Mouse (Mus musculus): ENCODE data around the gene Cav1. TPM values are rescaled to one million over a fixed set of nuclear protein-coding genes. Genes with fewer than 3 reads are reported as not detected.

Gene Cav1
- total RNA-seq, 2 experiments from 2014 or later: not detected

DNA sequence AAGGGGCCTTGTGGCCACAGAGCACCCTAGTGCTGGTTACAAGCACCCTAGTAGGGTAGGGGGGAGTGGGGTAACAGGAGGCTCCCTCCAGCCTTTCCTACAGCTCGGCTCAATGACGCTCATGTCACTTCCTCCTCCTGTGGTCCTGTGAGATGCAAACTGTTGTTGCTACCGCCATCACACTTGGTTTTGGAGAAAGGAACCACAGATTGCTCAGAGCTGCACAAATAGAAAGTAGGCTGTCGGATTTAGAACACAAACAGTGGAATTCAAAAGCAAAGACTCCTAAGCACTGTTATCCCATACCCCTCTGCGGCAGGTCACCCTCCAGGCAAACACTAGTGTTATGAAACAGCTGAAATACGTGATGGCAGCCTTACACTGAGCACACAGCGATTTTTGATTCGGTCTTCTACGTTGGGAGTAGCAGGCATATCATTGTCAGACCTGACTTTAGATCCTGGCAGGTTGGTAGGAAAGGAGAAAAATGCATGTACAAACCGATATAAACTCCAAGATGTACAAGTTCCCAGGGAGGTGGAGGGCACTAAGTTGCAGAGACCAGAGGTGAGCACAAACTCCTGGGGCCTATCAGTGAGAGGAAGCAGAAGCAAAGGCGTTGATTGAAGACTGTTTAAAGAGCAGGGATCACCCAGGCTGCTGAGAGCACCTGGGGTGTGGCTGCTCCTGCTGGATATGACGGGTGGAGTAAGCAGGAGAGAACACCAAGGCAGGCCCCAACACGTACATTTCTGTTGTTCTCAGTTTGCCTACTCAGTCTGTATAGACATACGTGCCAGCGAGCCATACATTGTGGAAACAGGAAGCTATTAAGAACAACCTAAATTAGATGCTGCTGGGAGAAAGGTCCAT, 10.4 kb downstream of the Cav1 start:
- no peak for ATAC-seq (replicated peaks; ENCODE audit: low FRiP score, poor library complexity, severe bottlenecking)

DNA sequence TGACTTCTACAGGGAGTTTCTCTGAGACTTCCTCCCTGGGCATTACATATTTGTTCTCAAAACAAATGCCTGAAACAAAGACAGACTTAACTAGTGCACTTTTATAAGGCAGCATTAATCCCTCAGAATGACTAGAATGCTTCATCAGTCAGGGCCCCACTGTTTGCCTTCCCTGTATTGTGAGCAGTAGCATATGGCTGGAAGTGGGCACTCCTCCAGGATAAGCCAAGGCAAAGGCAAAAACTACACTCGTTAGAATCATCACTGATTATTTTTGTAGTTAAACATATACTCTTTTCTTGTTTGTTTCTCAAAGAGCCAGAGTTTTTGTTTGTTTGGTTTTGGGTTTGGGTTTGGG, 11.0 kb downstream of the Cav1 start:
- ATAC-seq (replicated peaks; ENCODE audit: low FRiP score, poor library complexity, severe bottlenecking): no peak

DNA sequence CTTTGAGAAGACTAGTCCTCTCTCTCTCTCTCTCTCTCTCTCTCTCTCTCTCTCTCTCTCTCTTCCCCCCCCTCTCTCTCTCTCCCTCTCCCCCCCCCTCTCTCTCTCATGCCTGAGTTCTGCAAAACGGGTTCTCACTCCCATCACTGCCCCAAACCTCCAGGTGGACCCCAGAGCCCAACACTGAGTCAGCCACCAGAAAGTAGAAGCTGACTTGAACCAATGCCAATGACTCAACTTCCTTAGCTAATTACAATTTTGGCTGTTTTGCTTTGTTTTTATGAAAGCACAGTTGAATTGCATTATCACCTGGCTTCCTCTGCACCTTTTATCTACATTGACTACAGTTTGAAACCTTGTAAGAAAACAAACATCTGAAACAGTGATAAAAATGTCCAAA, 11.8 kb downstream of the Cav1 start:
- ATAC-seq (replicated peaks; ENCODE audit: low FRiP score, poor library complexity, severe bottlenecking): no peak

DNA sequence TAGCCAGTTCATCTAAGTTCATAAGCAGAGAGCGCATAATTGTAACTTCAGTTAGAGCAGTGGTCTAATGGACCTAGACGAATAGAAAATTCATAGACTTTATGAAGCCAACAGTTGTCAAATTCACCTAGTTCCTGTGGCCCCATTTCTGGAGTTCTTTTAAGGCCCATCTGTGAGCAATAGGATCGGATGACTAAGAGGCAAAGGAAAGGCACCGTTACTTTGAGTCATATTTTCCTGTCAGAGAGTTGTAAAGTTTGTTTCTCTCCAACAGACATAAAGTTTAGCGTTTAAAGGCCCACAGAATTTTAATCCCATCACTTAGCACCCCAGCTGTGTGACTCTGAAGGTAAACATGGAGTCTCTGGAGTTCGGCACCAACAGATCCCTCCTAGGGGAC, 15.8 kb downstream of the Cav1 start:
- ATAC-seq (replicated peaks; ENCODE audit: low FRiP score, poor library complexity, severe bottlenecking): no peak

DNA sequence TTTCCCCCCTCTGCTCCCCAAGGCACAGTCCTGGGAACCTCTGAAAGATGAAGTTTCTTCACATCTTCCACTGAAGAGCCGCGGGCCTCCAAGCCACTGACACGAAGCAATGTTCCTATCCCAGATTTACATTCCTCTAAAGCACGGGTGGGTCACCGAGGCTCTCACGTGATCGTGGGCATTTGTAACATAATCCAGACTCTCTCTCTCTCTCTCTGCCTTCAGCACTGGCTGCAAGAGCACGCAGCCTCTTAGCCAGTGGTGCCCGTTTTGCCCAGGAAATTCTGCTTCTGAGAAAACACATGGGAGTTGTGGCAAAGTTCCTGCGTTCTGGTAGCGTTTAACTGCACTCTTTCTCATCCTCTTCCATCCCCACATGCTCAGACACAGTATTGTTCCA, 21.1 kb downstream of the Cav1 start:
- ATAC-seq (replicated peaks; ENCODE audit: low FRiP score, poor library complexity, severe bottlenecking): no peak

DNA sequence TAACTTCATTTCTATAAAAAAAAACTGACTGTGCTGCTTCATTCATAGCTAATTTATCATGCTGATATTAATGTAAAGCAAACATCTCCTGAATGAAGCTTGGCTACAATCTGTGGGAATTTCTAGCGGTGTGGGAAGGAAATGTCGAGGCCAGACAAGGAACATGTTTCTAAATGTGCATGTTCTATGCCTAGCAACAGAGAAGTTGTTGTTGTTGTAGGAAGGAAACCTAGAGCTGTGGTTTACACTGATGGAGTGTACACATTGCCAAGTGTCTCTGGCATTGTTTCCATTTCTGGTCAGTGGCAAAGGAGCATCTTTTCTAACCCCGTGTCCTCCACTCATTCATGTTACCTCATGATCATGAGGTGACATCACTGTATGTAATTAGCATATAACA, 23.7 kb downstream of the Cav1 start:
- no peak for ATAC-seq (replicated peaks; ENCODE audit: low FRiP score, poor library complexity, severe bottlenecking)

DNA sequence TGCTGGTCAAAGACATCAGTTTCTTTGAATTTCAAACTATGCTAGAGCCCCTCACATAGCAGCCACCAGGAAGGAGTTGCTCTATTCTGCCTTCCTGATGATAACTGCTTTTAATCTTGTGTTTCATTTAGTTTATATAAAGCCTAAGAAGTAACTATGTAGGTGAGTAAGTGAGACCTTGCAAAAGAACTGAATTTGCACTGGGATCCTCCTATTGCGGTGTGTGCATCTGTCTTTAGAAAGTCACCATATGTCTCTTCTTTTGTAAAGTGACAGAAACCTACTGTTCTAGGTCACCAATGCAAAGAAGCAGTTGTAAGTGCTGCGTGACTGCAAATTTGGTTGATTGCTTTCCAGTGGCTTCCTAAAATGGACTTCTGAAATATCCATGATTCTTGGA, 31.6 kb downstream of the Cav1 start:
- no peak for ATAC-seq (replicated peaks; ENCODE audit: low FRiP score, poor library complexity, severe bottlenecking)

DNA sequence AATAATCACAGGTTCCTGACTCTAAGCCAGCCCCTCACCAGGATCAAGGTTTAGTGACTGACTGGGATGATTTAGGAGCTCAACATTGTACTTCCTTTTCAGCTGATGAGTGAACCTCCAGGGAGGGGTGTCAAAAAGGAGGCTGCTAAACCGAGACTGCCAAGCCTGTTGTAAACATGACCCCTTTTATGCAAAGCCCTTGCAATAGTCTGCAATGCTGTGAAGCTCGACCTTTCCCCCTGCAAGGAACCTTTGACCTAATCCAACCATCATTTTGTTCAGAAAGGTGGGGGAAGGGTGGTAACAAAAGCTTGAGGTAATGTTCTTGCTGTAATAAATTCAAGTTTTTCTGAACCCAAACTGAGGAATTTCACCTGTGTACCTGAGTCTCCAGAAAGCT, 34.3 kb downstream of the Cav1 start:
- no peak for ATAC-seq (replicated peaks; ENCODE audit: low FRiP score, poor library complexity, severe bottlenecking)

DNA sequence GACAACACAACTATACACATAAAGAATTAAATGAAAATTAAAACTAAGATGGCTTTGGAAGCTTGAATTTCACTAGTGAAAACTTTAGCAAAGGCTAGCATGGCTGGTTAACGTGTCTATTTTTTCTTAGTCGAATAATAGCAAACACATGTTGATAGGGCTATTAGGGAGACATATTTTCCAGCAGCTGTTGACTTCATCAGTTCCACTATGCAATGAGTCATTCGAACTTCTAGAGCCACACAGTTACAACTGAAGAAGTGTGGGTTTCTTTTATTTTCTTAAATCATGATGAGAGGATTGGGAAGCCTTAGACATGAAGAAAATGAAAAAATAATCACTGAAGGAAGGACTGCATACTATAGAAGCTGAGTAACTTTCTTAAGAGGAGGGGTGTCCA, 41.9 kb downstream of the Cav1 start:
- no peak for ATAC-seq (replicated peaks; ENCODE audit: low FRiP score, poor library complexity, severe bottlenecking)

DNA sequence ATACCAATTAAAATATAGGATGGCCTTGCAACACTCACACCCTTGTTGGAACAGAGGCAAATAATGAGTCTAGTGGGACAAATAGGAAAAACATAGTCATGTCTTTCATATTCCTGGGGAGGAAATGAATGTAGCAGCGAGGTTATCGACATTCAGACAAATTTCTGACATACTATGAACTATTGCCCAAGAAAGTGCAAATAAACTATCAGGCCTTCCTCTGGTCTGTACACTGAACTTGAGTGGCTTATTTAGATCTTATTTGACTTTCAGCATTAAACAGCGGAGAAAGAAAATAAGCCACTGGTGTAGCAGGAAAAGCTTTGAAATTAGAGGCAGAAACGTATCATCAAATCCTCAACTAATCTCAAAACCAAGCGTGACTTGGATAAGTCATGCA, 44.7 kb downstream of the Cav1 start:
- ATAC-seq (replicated peaks; ENCODE audit: low FRiP score, poor library complexity, severe bottlenecking): no peak

DNA sequence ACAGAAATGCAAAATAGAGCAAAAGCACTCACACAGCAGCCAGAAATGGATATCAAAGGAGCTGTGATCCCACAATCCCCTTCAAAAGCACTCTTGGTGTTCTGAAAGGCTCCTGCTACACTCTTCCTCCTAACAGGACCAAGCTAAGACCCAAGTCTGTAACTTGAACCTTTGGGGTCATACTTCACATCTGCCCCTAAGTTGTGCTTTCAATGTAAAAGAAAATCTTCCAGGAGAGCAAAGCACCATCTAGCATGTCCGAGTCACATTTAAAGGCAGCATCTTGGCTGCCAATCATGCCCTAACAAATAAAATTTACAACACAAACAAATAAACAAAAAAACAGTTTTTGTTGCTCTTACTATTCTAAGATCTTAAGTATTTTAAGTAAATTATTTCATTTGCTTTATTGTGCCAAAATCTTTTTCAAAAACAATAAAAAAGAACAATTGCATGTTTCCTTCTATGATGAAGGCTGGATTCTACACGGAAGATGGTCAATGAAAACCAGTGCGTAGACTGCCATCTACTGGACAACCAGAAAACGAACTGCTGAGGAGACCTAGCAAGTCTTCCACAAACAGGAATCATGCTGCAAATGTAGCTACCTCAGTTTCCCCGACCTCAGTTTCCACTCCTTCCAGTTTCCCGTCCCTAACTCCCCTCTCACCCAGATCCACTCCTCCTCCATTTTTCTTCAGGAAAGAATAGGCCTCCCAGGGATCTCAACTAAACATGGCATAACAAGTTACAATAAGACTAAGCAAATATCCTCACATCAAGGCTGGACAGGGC, 53.0 kb downstream of the Cav1 start:
- ATAC-seq (replicated peaks; ENCODE audit: low FRiP score, poor library complexity, severe bottlenecking): no peak

DNA sequence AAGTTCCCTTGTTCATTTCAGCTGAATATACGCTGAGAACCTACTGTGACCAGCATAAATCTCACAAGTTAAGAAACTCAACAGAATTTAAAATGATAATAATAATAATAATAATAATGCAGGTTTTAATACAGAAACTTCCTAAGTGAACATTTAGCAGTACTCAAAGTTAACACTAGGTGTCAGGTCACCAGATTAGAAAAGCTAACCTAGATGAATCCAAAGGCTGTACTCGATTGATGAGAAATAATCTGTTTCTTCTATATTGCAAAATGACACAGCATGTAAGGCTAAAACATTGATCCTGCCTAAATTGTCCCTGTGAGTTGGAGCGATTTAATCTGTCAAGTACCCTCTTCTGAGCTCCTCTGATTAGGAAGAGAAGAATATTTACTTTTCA, 56.6 kb downstream of the Cav1 start:
- ATAC-seq (replicated peaks; ENCODE audit: low FRiP score, poor library complexity, severe bottlenecking): no peak

DNA sequence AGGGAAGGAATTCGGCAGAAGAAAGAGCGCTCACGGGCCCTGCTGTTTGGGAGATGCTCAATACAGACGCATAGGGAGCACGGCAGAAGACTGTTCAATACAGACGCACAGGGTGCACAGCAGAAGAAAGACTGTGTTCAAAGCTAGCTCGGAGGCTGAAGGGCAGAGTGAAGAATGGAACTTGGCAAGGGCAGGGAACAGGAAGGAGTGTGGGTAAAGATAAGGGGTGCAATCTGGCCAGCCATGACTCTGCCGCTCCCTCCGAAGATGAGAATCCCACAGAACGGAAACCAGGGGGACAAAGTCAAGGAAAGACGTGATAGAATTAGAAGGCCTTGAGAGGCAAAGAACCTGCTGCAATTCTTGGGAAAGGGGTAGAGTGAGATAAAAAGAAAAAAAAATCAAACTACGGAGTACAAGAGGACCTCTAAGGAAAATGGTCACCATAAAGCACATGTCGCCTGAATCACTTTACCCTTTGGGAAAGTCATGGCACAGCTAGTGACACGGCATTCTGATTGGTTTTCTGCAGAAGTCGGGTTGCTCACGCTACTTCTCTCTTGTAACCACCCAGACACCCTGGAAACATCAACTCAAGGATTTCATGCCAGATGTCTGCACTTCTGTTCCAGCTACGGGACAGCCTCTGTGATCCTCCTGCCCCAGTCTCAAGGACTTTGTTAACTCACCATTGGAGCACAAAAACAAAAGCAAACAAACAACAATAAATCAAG, 57.5 kb downstream of the Cav1 start:
- no peak for ATAC-seq (replicated peaks; ENCODE audit: low FRiP score, poor library complexity, severe bottlenecking)

DNA sequence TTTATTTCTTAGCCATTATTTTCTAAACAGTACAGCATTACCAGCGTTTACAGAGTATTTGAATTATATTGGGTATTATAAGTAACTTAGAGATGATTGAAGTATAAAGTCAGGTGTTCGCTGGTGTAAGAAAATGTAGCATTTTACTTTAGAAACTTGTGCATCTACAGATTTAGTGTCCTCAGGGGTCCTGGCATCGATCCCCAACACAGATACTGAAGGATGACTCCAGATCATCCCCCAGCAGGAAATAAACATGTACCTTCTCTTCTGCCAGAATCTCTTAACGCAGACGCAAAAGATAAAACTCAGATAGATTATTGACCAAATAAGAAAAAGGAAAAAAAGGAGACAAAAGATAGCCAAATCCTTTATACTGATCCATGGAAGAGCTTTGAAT, 68.2 kb downstream of the Cav1 start:
- no peak for ATAC-seq (replicated peaks; ENCODE audit: low FRiP score, poor library complexity, severe bottlenecking)

DNA sequence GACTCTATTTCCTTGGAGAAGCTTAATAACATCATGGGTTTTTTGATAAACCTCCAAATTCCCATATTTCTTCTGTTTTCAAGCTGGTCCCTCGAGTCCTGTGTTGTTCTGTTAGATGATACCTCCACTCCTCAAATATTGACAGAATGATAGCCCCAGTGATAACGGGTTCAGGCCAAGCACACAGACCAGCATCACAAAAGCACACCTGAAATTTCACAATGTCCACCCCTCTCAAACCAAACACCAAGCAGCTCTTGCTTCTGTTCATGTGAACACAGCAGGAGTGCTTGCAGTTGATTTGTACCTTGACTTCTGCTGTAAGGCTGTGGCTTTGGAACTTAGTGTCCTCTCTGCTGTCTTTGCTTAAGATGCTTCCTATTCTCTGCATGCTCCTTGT, 71.2 kb downstream of the Cav1 start:
- no peak for ATAC-seq (replicated peaks; ENCODE audit: low FRiP score, poor library complexity, severe bottlenecking)

DNA sequence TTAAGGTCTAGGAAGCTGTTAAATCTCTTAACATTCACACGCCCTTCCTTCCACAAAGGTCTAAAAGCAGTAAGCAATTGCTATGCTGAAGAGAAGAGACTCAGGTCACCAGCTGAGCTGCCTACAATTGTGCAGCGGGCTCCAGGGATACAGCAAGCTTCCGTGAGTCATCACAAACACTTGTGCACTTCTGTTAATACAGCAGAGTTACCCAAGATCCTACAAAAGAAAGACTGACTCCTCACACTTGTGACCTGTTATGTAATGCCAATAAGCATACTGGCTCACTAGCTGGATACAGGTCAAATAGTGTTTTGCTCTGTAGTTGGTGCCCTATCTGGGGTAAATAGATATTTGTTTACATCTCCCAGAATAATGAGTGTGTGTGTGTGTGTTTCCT, 74.0 kb downstream of the Cav1 start:
- ATAC-seq (replicated peaks; ENCODE audit: low FRiP score, poor library complexity, severe bottlenecking): no peak

DNA sequence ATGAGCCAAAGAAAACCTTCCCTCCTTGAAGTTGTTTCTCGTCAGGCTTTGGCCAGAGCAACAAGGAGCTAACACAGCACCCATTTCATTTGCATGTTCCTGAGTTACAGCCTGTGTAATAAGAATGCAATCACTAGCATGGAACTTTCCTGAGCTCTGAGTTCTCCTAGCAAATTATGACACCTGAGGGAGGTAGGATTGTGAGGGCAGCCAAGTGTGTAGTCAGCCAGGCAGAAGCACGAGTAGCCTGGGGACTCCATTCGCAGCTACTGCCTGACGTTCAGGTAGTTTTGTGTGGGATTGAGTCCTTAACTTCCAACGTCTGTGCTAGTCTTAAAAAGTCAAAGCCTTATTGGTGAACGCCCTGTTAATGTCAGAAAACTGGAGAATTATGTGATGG, 75.6 kb downstream of the Cav1 start:
- ATAC-seq (replicated peaks; ENCODE audit: low FRiP score, poor library complexity, severe bottlenecking): no peak

DNA sequence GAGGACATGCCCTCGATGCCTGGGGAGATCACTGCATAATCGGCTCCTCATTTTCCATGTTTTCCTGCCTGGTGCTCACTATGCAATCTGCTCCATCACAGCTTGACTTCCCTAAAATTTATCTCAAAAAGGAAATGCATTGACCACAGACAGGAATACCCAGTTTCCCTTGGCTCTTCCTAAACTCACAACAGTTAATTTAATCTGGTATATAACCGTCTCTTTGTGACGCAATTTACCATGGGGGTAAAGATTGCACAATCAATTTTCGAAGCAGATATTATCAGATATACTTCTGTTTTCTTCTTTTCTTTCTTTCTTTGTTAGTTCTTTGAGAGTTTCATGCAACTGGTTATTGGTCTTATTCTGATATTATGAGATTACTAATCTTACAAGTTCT, 79.4 kb downstream of the Cav1 start:
- no peak for ATAC-seq (replicated peaks; ENCODE audit: low FRiP score, poor library complexity, severe bottlenecking)

DNA sequence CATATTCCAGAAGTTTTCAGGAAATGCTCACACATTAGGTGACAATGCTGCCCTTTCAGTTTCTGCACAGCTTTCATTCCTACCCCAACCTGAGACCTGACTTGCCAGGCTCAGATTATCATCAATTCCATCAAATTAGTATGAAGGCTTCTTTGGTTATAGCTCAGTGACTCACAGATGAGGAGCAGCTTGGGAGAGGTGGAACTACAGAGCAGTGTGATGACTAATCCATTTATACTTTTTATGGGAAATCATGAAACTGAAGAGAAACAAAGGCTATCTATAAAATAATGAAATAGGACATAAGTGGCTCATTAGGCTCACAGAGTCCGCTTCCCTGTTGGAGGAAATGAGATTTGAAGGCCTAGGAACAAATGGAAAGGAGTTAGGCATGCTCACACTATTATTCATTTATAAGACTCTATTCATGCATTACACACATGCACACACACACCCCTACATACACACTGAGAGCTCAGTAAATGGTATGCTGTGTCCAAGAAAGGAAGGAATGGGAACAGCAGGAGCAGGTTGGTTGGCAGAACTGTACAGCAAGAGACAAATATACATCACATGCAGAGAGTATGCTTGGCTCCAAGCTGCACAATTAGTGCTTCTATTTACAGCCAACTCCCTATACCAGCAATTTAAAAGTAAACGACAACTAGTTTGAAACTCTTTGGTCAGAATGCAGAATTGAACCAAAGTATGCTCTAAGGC, 82.0 kb downstream of the Cav1 start:
- ATAC-seq (replicated peaks; ENCODE audit: low FRiP score, poor library complexity, severe bottlenecking): no peak

All from erythroid progenitor cell, adult 5-6 weeks (primary cell).